Mouse (Mus musculus): Measurements from ENCODE around the gene Epb41l1.

GRCm38 (mm10) chr2:156432086-156432485, 11.4 kb downstream of the Epb41l1 start:
- TF ChIP-seq POLR2A (IDR thresholded peaks at IDR 0.05; ENCODE audit: insufficient read depth, low read depth, low read length) (no peak), EP300 (IDR thresholded peaks at IDR 0.05; ENCODE audit: insufficient read depth, low read depth, low read length) (no peak), CTCF (IDR thresholded peaks at IDR 0.05) (no peak)

Data from heart, adult 2 months (tissue).